9 mouse cellular contexts compared by ENCODE assay signal in the genomic region with DNA sequence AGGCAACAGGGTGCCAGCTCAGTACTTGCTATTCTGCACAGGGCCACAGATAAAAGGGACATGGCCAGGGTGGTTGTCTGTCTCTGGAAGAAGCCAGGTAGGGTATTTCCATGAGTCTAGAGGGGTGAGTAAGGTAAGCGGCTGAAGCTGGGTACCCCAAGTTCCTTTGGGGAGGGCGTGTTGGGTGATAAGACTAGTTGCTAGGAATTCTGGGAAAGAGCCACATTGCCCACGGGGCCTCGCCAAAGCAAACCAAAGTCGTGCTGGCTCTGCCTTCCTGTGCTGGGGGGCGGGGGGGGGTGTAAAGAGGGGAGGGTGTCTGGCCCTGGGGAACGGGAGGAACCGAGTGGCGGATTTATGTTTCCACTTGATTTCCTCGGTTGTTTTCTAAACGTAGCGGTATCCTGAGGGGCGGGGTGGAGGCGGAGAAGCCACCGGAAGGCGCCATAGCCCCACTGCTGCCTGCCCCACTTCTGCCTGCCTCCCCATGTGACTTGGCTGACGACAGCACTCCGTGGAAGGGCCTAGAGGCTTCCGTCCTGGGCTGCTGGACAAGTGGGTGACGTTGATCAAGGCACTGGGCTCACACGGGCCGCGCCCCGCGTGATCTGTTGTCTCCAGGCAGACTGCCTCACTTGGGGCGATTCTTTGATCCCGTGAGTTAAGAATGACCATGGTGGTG. TPM values are rescaled to one million over a fixed set of nuclear protein-coding genes. Genes with fewer than 3 reads are reported as not detected.
DNase-seq lines count a peak whose midpoint lies in the region.
"Had no signal": no experiment of that assay in that cellular context is flagged by ENCODE, and none has a peak within 500 bp of the region (broad histone marks: within the 10 kb centered on the region; RNA-seq: fewer than 3 reads in every experiment).

No protein-coding gene starts in this region.

- peak overlapping the region; percentile 75 for H3K27ac ChIP-seq in macrophage

- peak; percentile 58 for DNase-seq in layer of hippocampus, adult 11-12 months (ENCODE audit: low spot score)
- DNase-seq in layer of hippocampus, postnatal 10 days (ENCODE audit: low spot score in 2 of 2) = no peak
- peak; percentile 51 for DNase-seq in adrenal gland, postnatal 14 days
- DNase-seq in induced T-regulatory cell, adult 2 months (ENCODE audit: low read depth) = peak; percentile 88
- DNase-seq in frontal cortex, postnatal 10 days (ENCODE audit: low spot score in 2 of 2) = no peak
- DNase-seq in ovary, adult 18-20 months (ENCODE audit: low spot score) = no peak
- DNase-seq in cerebellum, postnatal 14 days = no peak

- peaks cover 6% of the 10 kb centered on the region; the same call in 1 of the 2 replicates for H3K79me2 ChIP-seq in macrophage (ENCODE audit: inconsistent target)

- no peaks in the 10 kb centered on the region for H3K36me3 ChIP-seq in macrophage (ENCODE audit: inconsistent target)

- H3K4me3 ChIP-seq in macrophage (ENCODE audit: inconsistent target) = peak overlapping the region; percentile 37

- WGBS in macrophage (ENCODE audit: missing documents) = 34% methylated on average over 27 of the region's 27 CpGs

RNA-seq across cellular contexts. Expression of gene Pick1, which starts 20.1 kb away (rescaled TPM):
- 10 to 100 TPM; 53.0 to 55.1 TPM for total RNA-seq in layer of hippocampus, postnatal 10 days (2021)
- 18.6 and 22.9 TPM in 2 replicates for total RNA-seq in adrenal gland, postnatal 14 days (2021)
- 10 to 100 TPM in 25 of 26 experiments, 1 to 10 TPM in 1; 9.9 to 64.7 (median 35.4) TPM for total RNA-seq in macrophage (2018; cell fraction: chromatin; rRNA removed)
- total RNA-seq in macrophage (2018; cell fraction: cytosol; rRNA removed) = 1 to 10 TPM; 2.3 to 6.9 (median 4.6) TPM
- total RNA-seq in macrophage (2018; cell fraction: nucleus; rRNA removed) = 10 to 100 TPM in 21 of 26 experiments, 1 to 10 TPM in 5; 8.0 to 34.7 (median 22.6) TPM
- polyA plus RNA-seq in macrophage (2018) = 4.9 to 9.4 TPM (median 7.0 TPM) in 3 replicates

RNA-seq across cellular contexts. Expression of gene Gm49486, which starts 20.3 kb away (rescaled TPM):
- 1 to 10 TPM in 1 of 2 experiments, under 1 TPM in 1; 0.80 to 1.0 TPM for total RNA-seq in layer of hippocampus, postnatal 10 days (2021)
- 0.22 TPM in 1 of 2 replicates, not detected in the other for total RNA-seq in adrenal gland, postnatal 14 days (2021)
- total RNA-seq in macrophage (2018; cell fraction: chromatin; rRNA removed) = 1 to 10 TPM in 4 of 26 experiments, under 1 TPM in 6, not detected in 16; 0.36 to 1.3 (median 0.92) TPM
- under 1 TPM in 2 of 26 experiments, not detected in 24; 0.05 to 0.11 TPM for total RNA-seq in macrophage (2018; cell fraction: cytosol; rRNA removed)
- 1 to 10 TPM in 1 of 26 experiments, under 1 TPM in 10, not detected in 15; 0.24 to 1.0 (median 0.31) TPM for total RNA-seq in macrophage (2018; cell fraction: nucleus; rRNA removed)
- not detected in 3 replicates for polyA plus RNA-seq in macrophage (2018)

RNA-seq across cellular contexts. Expression of gene Sox10, which starts 43.9 kb away (rescaled TPM):
- total RNA-seq in layer of hippocampus, postnatal 10 days (2021) = 10 to 100 TPM; 35.7 to 38.0 TPM
- total RNA-seq in adrenal gland, postnatal 14 days (2021) = 2.3 and 3.3 TPM in 2 replicates
- not detected for total RNA-seq in macrophage (2018; cell fraction: chromatin; rRNA removed)
- total RNA-seq in macrophage (2018; cell fraction: cytosol; rRNA removed) = not detected
- not detected for total RNA-seq in macrophage (2018; cell fraction: nucleus; rRNA removed)
- polyA plus RNA-seq in macrophage (2018) = not detected in 3 replicates

RNA-seq across cellular contexts. Expression of gene Slc16a8, which starts 45.7 kb away (rescaled TPM):
- under 1 TPM in 1 of 2 experiments, not detected in 1; 0.41 TPM for total RNA-seq in layer of hippocampus, postnatal 10 days (2021)
- not detected in 2 replicates for total RNA-seq in adrenal gland, postnatal 14 days (2021)
- not detected for total RNA-seq in macrophage (2018; cell fraction: chromatin; rRNA removed)
- not detected for total RNA-seq in macrophage (2018; cell fraction: cytosol; rRNA removed)
- total RNA-seq in macrophage (2018; cell fraction: nucleus; rRNA removed) = not detected
- polyA plus RNA-seq in macrophage (2018) = not detected in 3 replicates
- polyA plus RNA-seq: neural tube, embryonic 11.5 days had no signal

Comparison
In these comparisons a context has a peak if more than half of its experiments do, and no peak if none do; other contexts are left out.
1. DNase-seq: peak in layer of hippocampus, adult 11-12 months (single experiment), adrenal gland, postnatal 14 days (single experiment) and induced T-regulatory cell, adult 2 months (single experiment); none in layer of hippocampus, postnatal 10 days (0 of 2), frontal cortex, postnatal 10 days (0 of 2), ovary, adult 18-20 months (single experiment) and cerebellum, postnatal 14 days (0 of 2).